Mouse (Mus musculus) layer of hippocampus, adult 8-10 months (tissue): ENCODE data around the gene Nt5e. TPM values are rescaled to one million over a fixed set of nuclear protein-coding genes. Genes with fewer than 3 reads are reported as not detected.

ENCODE experiments used
- DNase-seq, 2 experiments: peaks; one replicate each; pipeline ENCODE4 v3.0.0; 2022; ENCODE audit warnings: low spot score in 2 of 2
- total RNA-seq, 4 experiments: library from RNA; stranded (reverse); gene quantifications; 2 replicates each; pipeline ENCODE4 v1.2.4; 2022

Gene Nt5e
- total RNA-seq, 4 experiments from 2014 or later, result 2.5 to 4.1 (median 3.3) TPM

DNA sequence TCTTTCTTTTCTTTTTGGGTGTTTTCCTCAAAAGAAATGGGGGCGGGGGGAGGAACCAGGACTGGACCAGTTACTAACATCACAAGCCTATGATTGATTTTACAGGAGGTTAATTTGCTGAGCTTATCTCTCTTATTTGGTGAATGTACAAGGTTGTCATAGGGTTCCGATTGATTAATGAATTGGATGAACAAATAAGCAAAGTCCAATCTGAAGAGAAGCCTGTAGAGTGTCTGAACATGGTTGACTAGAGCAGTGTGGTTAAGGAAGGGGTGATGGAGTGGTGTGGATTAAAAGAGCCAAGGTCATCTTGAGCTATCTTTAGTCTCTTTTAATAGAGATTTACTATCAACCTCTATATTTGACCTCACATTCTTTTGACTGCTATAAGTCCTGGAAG is 17.4 kb downstream of the Nt5e start:
- DNase-seq, result no peak

DNA sequence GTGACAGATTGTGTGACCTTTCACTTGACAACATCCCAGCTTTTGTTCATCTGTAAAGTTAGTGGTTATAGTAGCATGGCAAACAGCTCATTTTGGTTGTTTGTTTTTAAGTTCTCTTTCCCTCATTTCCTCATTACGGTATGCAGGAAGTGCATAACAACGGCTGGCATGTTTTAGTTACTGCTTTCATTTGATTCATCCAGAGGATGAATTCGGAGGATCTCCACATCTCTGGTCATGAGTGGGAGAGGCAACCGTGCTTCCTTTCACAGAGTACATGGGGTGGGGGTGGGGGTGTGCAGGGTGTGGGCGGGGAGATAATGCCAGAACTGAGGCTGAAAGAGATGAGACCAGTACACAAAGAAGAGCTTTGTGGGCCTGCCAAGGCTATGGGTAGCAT is 19.9 kb downstream of the Nt5e start:
- DNase-seq, result no peak

DNA sequence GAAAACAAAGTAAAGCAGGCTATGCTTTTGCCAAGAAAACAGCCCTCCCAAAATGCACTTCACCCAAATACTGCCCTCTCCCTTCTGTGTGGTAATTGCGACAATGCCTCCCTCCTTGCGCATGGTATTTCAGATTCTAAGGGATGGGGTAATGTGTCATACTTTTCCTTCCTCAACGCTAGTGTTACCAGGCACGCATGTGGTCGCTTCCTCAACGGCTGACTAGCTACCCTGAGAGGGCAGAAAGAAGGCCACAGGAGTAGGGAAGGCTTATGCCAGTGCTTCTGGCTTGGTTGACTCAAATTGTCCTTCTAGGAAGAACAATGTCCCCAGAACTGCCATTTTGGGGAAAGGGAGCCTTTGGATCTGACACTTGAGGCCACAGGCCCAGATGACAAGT is 21.6 kb downstream of the Nt5e start:
- DNase-seq, result no peak

DNA sequence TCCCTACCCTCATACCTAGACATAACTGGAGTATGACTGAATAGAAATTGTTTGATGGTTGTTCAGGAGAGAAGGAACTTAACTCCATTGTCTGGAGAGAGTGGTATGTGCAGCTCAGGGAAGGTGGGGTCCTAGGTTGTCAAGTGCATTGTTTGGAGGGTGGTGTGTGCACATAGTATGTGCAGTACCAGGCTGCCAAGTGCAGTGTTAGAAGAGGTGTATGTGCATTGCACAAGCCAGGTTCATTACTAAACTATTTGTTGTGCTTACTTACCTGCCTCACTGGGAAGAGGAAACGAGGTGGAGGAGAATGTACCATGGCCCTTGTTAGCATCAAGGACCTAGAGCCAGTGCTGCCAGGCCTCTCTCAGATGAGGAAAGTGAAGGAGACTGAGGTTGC is 23.3 kb downstream of the Nt5e start:
- DNase-seq, result no peak

DNA sequence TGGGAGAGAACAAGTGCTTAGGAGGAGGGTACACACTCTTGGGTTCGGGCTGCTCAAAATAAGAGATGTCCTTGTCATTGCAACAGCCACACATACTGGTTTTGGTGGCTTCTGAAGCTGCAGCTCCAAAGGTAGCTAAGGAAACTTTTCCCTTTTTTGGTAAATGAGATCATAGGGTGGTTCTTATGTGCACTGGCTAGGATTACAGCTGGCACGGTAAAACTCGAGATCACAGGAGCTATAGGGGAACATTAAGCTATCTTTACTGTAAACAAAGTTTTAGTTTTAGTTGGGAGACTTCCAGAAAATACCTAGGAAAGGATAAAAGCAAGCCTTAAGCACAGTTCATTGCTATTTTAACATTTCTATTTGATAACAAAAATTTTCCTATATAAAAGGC is 24.2 kb downstream of the Nt5e start:
- DNase-seq, result no peak

DNA sequence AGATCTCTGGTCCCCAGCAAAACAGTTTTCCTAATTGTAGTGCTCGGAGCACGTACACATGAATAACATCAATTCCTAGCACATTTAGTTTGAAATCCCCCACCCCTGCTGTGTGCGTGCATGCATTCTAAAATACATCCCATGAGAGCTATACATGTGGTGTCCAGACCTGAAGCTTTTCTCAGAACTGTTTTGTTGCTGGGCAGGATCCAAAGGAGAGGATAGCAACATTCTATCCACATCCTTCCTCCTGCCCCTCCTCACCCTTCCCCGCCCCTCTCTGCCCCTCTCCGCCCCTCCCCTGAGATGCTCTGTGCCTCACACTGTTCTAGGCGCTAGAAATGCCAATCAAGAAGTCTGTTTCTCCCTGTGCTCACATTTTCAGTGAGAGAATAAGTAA is 25.7 kb downstream of the Nt5e start:
- no peak for DNase-seq

DNA sequence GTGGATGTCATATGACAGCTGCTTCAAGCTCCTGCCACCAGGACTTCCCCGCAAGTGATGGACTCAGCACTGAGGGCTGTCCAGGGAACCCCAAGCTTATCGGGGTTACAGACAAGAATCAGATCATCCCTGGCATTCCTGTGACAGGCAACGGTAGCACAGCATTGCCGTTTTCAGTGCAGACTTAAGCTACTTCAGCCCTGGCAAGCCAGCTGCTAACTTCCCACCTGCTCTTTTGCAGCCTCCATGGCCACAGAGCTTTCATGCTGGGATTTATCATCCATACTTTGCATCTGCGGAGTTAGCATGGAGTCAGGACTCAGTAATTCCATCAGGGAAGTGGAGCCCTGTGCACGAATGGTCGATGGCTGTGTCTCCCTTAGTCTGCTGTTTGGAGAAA is 26.5 kb downstream of the Nt5e start:
- no peak for DNase-seq

DNA sequence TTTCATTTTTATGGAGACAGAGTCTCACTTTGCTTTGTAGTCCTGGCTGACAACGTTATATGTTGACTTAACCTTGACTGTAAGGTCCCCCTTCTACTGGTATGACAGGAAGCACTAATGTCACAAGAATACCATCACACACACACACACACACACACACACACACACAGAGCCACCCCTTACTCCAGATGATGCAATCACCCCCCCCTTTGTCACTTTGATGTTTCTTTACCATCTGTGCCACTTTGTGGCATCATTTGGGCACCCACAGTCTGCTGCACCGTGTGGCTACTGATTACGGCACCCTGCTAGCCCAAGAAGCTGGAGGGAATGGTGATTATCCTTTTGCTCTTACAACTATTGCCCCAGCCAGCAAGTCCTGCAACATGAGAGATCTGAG is 30.2 kb downstream of the Nt5e start:
- DNase-seq, result no peak

DNA sequence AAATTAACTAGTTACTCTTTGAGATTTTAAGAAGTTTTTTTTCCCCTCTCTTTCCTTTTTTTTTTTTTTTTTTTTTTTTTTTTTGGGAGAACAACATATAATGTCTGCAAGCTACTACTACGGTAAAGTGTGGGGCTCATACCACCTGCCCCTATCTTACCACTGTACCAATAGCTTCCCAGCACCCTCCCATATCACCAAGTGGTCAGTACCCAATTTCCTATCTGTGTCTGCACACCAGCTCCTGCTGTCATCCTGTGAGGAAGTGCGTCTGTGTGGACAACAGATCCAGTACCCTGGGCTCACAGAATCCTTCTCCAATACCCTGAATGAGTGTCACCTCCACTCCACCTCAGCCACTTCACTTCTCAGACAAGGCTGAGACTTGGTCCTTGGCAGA is 32.1 kb downstream of the Nt5e start:
- no peak for DNase-seq

DNA sequence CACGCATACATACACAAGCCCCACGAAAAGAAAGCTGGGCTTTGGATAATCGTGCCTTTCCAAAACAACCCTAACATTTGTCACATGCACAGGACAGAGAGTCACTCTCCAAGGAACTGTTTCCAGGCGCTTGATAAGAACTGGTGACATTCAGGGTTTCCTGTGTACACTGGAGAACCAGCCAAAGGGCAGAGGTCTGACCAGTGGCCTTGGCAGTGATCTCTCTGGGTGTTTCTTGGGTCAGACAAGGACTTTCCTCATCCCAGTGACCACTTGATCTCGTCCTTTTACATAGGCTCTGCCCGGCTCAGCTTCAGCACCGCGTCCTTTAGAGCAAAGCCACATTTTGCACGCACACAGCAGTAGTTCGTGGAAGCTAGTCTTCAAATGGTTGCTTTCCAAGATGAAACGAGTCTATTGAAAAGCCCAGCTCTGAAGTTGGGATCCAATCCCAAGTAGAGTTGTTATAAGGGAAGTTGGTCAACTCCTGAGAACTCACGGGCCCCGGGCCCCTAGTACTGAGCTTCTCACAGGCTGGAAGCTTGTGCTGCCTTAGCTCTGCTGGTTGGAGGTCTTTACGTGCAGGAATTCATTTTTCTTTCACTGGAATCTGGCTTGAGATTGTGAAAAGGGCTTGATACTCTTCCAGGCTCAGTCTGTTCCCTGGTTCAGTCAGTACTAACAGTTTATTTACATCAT is 34.4 kb downstream of the Nt5e start:
- DNase-seq, result no peak

DNA sequence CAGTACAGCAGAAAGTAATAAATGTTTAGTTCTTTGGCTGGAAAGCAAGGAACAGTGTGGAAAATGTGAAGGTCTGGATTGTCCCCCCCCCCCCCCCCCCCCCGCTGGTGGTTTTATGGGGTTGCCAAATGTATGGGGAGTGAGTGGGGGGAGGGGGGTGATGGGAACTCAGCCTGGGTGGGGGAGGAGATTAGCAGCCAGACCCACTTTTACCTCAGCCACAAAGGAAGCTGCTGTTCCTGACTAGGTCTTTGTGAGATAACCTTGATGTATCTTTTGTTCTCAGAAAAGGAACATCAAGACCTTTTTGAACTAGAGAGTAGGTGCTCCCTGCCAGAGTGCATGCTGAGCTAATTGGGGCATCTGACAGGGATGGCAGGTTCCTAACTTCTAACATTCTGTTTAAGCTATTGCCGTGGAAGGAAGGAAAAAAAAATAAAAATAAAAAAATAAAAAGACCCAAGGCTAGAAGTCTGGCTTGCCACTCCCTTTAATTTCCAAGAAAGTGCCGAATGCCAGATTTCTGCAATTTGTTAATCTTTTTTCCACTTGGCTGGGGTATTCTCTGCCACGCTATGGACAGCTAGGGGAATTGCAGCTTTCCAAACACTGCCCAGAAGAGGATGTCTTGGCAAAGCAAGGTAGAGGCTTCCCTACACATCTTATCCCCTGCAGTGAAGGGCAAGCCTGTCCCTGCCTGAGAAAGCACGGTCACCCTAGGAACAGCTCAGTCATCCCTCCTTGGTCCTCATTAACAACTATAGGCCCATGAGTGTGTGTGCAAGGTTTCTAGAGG is 35.3 kb downstream of the Nt5e start:
- DNase-seq, result no peak

DNA sequence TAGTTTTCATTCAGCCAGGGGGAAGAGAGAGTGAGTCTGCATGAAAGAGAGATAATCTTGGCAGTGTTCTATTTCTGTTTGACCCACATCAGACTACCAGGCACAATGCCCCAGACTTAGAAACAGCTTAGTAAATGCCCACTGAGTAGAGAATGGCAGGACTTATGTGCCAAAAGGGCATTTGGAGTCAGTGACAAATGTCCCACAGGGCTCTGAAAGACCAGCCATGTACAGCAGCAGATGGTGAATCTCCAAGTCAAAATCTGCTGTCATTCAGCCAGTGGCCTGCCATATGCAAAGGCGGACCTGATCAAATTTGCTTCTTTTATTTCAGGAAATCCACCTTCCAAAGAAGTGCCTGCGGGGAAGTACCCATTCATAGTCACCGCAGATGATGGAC is 36.1 kb downstream of the Nt5e start:
- DNase-seq, result no peak

DNA sequence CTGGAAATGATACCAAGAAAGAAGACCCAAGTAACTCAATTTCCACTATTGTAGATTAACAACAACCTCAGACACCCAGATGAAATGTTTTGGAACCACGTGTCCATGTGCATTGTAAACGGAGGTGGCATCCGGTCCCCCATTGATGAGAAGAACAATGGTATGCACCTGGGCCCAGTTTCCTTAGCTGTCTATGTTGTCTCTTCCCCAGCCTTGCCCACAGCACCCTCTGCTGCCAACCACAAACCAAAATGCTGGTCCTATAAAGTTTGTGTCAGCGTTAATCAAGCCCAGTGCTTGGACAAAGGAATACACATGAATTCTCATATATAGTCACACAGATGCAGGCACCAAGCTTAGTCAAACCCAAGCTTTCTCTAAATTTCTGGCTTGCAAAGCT is 39.3 kb downstream of the Nt5e start:
- DNase-seq, result no peak

DNA sequence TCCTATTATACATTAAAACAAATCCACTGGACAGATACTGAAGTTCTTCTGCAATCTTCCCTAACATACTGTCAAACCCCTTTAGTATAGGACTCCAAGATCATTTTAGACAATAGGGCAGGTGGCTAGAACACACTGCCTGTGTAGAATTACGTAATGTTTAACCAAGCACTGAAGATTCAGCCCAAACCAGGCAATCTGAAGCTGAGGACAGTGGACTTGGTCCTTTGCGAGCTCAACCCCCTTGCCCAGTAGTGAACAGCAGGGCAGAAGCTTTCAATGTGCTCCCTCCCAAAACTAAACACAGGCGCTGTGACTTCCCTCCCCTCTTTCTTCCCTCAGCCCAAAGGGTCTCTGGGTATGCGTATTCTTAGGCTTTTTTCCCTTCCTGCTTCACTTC is 39.8 kb downstream of the Nt5e start:
- no peak for DNase-seq

DNA sequence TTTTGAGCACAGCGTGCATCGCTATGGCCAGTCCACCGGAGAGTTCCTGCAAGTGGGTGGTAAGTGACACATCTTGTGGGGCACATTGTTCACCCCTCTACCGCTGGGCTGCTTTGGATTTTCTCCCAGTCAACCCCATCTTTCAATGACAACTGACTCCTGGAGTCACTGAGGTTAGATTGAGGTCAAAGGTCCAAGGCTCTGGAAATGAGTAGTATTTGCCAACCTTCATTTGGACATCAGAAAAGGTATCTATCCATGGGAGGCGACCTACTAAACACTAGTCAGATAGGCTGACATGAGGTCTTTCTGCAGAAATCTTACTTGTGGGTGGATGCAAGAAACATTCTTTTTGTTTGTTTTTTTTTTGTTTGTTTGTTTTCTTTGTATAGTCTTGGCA is 40.3 kb downstream of the Nt5e start:
- DNase-seq, result no peak

DNA sequence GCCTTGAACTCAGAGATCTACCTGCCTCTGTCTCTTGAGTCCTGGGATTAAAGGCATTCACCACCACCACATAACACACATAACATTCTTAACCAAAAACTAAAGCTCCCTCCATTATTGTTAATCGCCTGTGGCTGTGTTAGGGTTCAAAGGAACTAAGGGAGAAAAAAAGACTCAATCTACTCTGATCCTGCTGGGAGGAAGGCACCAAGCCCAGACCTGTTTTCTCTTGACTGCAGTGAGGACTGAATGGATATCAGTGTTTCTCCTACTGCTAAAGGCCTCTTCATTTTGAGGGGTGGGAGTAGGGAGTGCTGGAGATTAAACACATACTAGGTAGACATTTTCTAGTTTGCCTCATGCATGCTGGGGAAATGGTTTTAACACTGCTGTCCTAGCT is 40.8 kb downstream of the Nt5e start:
- no peak for DNase-seq

DNA sequence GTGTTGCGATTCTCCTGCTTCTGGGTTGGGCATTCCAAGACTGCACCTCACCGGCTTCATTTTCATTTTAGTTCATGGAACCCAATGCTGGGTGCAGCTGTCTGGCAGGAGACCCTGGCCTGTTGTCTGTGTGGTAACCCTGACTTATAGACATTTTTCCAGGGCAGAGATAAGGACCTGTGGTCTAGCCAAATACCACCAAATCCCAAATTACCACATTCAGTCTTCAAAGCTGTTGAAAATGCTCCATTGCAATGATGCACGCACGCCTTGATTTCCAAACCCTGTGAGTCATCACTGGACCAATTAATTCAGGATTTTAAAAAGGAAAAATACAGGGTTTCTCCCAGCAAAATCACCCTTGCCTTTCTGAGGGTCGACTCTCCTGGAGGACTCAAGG is 41.5 kb downstream of the Nt5e start:
- no peak for DNase-seq

DNA sequence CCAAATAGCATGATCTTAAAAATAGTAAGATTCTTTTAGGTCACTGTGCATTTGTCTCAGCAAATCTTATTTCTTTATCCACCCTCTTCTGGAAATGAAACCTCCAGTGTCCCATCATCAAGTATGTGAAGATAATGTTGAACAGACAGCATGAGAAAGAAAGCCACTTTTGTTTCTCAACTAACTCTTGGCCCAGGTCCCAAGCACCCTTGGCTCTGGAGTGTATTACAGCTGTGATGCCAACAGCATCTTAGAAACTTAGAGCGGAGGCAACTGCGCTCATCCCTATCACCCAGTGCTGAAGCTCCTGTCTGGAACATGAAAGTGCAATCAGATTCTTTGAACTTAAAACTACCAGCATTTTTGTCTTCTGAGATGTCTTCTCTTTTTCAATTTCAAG is 42.7 kb downstream of the Nt5e start:
- DNase-seq, result no peak

DNA sequence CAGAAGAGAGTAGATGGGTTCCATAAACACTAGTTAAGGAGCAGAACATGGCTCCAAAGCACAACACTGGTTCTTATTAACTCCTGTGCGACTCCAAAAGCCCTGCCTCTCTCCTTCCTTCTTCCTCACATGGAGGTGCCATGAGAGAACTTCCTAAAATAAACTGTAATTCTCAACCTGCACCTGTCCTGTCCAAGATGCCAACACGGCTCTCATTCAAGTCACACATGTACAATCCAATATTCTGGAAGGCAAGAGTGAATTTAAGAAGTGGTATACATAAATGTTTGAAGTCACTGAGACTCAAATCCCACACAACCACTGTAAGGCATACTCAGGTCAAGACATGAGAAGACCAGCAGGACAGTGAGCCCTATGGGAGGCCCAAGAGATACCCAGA is 44.2 kb downstream of the Nt5e start:
- DNase-seq, result no peak

DNA sequence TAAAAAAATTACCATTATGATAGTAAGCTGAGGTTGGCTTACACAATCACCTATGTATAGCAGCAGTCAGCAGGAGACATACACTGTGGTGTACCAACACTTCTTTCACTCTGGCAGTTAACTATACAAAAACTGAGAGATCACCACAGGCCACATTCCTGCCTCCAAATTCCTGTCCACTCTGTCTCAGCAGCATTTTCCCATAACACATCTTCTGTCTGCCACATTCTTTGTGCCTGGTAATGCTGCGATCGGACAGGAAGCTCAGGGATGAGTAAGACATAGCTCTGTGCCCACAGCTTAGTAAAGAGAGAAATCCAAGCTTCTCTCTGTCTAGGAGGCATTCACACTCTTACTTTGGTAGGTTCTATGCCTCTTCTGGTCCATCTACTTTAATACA is 46.0 kb downstream of the Nt5e start:
- no peak for DNase-seq

DNA sequence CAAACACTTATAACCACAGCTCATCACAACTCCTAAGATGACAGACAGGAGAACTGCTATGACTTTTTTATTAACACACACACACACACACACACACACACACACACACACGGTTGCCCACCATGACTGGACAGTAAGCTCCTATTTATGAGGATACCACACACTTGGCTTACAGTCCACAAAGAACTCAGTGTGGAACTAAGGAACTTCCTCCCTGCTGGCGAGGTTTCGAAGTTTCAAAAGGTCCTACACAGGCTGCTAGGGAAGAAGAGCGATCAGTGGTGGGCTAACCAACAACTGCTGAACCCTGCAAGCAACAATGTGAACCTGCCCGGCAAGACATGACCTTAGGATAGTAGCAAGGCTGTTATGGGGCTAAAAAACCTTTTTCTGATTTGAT is 50.5 kb downstream of the Nt5e start:
- DNase-seq, result no peak

DNA sequence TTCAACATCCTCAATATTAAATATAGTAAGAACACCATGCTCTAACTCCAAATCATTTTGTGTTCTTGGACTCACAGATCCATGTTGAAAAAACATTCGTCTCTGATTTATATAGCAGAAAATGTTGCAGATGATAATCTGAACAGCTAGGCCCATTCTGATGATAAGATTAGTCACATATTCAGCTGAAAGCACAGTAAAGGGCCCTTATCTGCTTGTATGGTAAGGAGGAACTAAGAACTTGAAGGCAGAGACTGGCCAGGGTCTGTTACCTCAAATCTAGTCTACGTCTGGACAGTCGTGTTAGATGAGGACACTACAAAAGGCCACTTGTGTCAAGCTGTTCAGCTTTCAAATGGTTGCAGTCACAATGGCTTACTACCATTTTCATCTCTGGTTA is 52.1 kb downstream of the Nt5e start:
- DNase-seq, result no peak

DNA sequence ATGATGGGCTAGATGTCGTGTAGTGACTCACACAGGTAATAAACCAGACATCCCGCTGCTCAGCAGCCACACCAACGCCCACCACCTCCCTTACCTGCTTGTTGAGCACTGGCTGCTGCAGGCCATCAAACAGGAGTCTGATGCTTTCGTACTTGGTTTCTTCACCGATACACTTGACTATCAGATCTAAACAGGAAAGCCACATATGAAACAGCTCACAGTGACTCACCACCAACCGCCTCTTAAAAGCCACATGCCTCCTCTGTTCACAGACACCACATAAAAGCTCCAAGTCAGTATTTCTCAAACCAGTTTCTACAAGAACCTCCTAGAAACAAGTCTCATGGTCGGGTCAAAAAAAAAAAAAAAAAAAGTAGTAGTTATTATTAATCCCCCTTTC is 53.1 kb downstream of the Nt5e start:
- DNase-seq, result no peak
